Mouse (Mus musculus) monocyte, adult 5-6 weeks (primary cell): Measurements from ENCODE around the gene Wnt1. TPM values are rescaled to one million over a fixed set of nuclear protein-coding genes. Genes with fewer than 3 reads are reported as not detected.

Experiments used
- ATAC-seq: fragments of 153-309, 156-312 bp; replicated peaks from 2 replicates; pipeline ENCODE4 v1.8.0; 2017; ENCODE audit warnings: mild to moderate bottlenecking; ENCODE audit not compliant: low TSS enrichment, insufficient number of reproducible peaks, severe bottlenecking, poor library complexity, low FRiP score
- total RNA-seq: library from RNA; stranded (forward); fragments of 200-1000, 200-491, 200-594 nt; gene quantifications from 3 replicates; pipeline ENCODE4 v1.2.3, GENCODE M21; 2017

Wnt1 gene
- total RNA-seq, 1 experiment from 2014 or later, result not detected

DNA sequence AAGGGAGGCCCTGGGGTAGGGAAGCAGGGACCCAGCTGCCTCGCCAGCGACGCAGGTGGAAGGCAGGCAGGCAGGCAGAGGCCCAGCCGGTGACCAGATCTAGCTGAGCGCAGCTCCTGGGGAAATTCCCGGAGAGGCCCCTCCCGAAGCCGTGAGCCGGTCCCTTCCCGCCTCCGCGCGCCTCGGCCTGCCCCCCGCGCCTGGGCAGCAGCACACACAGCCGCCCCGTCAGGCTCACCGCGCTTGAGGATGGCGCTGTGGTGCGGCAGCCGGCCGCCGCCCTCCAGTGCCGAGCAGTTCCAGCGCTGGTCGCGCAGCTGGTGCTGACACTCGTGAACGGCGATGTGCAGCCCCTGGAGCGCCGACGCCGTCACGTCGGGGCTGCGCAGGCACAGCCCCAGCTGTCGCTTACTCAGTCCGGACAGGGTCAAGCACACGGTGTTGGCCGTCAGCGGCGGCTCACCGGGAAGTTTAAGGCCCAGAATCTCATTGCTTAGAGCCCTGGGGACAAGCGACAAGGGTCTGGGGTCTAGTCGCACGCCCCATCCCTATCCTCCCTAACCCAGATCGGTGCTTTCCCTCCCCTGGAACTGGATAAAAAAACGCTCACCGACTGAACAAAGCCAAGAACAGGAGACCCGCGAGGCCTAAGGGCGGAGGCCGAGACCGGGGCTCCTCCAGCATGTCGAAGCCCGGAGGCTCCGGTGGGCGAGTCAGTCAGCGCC is 13.2 kb upstream of the Wnt1 start:
- no peak for ATAC-seq

DNA sequence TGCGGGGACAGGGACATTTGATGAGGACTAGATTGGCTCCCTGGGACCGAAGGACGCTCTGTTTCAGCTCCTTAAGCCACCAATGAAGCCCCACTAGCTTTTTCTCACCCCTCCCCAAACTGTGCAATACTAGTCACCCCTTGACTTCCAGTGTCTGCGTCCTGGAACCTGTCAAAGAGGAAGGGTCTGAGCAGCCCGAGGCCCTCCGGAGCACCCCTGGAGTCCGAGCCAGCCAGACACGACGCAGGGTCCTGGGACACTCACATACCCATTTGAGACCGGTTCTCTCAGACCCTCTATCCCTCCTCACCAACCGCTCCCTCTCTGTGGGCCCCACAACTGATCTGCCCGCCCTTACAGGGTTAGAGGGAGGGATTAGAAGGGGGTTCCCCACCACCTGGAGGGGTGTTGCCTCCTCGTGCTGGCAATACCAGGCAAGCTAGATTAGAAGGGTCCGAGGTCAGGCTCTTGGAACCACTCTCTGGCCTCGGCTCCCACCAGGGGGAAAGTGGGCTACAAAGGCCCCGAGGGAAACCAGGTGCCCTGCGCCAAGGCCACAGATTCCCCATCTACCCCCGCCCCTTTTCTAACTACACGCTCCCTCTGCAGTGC is 12.5 kb upstream of the Wnt1 start:
- ATAC-seq, result no peak

GRCm38 (mm10) chr15:98777762-98778161 is 11.9 kb upstream of the Wnt1 start, which contains the start of gene Wnt10b:
Gene Wnt10b (minus strand): TSS chr15:98778150.
- no peak for ATAC-seq

GRCm38 (mm10) chr15:98778191-98778770 is 11.4 kb upstream of the Wnt1 start:
- no peak for ATAC-seq

DNA sequence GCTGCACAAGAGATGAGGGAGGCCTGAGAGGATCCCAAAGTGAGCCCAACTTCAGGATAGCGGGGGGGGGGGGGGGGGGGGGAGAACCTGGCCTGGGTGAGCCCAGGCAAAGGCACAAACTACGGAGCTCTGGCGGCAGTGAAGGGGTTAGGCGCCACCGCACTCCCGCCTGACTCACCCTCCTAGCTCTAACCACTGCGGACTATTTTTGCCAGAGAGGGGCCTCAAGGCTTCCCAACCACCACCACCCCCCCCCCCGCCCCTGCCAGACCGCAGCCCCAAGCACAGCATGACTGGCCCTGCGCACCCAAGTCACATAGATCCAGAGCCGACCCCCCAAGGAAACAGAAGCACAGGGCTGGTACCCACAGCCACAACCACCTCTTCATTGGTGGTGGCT is 10.9 kb upstream of the Wnt1 start:
- ATAC-seq, result no peak

DNA sequence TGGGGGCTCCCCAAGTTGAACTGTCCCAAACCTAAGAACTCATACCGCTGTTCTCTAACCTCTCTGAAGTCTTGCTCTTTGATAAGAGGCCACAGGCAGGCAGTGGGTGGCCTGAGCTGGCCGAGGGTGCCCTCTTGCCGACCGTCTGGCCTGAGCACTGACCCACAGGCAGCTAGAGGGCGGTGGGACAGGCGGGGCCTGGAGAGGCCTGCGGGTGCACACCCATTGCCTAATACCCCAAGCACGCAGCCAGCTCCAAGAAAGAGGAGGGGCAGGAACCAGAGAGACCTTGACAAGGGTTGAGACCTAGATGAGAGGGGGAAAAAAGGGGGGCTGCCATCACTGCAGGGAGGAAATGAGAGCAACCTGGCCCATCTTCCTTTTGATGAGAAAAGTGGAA is 9.6 kb upstream of the Wnt1 start:
- no peak for ATAC-seq

DNA sequence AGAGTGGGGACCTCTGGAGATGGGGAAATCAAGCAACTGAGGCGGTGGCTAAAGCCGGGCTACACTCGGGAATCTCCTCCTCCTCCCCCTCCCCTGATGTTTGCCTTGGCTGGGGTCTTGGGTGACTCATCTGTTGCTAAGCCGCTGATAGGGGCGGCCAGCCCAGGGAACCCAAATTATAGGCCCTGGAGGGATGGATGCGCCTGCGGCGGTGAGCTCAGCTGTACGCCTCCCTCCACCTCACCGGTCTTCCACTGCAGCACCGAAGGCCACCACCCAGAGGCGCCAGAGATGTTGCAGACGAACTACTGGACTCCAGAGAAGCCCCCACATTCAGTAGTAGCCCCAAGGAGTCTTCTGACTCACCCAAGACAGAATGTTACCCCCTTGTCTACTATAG is 9.1 kb upstream of the Wnt1 start:
- no peak for ATAC-seq

DNA sequence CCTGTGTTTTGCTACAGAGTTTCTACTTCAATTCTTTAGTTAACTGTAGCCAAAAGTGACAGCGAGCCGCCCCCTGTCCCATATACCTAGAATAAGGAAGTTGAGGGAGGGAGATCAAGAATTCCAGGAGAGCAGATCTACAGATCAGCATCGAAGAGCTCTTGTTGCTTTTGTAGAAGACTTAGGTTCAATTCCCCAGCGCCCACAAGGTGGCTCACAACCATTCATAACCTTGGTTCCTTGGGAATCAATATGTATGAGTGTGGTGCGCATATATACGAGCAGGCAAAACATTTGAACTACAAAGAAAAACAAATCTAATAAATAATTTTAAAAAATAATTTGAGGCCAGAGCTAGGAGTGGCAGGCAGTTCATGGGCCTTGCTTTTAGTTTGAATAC is 8.5 kb upstream of the Wnt1 start:
- ATAC-seq, result no peak

DNA sequence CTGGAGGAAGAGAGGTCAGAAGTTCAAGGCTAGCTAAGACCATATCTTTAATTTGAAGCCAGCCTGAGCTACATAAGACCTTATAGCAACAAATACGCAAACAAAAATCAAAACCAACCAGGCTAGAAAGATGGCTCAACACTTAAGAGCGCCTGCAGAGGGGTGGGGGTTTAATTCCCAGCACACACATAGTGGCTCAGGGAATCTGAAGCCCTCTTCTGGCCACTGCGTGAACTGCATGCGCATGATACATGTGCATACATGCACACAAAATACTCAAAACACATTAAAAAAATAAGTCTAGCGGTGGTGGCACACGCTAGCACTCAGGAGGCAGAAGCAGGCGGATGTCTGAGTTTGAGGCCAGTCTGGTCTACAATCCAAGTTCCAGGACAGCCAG is 3.9 kb upstream of the Wnt1 start:
- no peak for ATAC-seq

GRCm38 (mm10) chr15:98787930-98788329 is 1.7 kb upstream of the Wnt1 start:
- no peak for ATAC-seq

- ATAC-seq, result no peak
Measured at GRCm38 (mm10) chr15:98788972-98789660, 541 bp upstream of the Wnt1 start.

- no peak for ATAC-seq
Measured at GRCm38 (mm10) chr15:98790761-98791160, 1.1 kb downstream of the Wnt1 start.

GRCm38 (mm10) chr15:98791221-98791620 is 1.6 kb downstream of the Wnt1 start:
- ATAC-seq, result no peak

- ATAC-seq, result no peak
Measured at GRCm38 (mm10) chr15:98791771-98792170, 2.1 kb downstream of the Wnt1 start.

GRCm38 (mm10) chr15:98792233-98793020 is 2.8 kb downstream of the Wnt1 start:
- ATAC-seq, result no peak

- ATAC-seq, result no peak
Measured at GRCm38 (mm10) chr15:98793141-98793698, 3.6 kb downstream of the Wnt1 start.

GRCm38 (mm10) chr15:98796803-98797595 is 7.3 kb downstream of the Wnt1 start:
- no peak for ATAC-seq
